Mouse (Mus musculus): ENCODE results near the gene Lrrk1.

DNA sequence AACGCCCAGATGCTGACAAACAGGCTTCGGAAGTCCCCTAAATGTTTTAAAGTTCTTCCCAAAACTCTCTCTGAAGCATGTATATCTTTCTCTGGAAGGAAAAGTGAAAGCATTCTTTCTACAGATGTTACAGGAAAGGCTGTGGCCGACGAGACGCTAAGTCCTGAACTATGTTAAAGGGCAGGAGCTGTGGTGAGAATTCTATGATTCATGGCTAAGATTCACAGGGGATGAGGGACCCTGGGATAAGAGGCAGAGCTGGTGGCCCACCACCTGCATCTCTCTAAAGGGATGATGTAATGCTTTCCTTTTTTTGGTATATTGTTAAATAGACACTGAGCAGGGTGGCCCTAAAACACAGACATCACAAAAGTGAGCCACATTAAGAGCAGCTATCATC, 44.8 kb downstream of the Lrrk1 start:
- TF ChIP-seq GATA1 (IDR thresholded peaks at IDR 0.05; ENCODE audit: borderline replicate concordance, low read length) (no peak), FLI1 (IDR thresholded peaks at IDR 0.05; ENCODE audit: low read length) (no peak)

Measured in megakaryocyte, embryonic 14.5 days (primary cell).